Mouse (Mus musculus) forebrain, embryonic 12.5 days (tissue): ENCODE data around the gene Htt. TPM values are rescaled to one million over a fixed set of nuclear protein-coding genes. Genes with fewer than 3 reads are reported as not detected.
"Not testable (repeated sequence)": the region's sequence is repeated elsewhere in the genome, so short reads cannot be mapped to it uniquely, and the experiment has no call there.

ENCODE experiments used
- ATAC-seq: fragments of 200-750 bp; cut with Nextera tagmentation; 2 replicates; pipeline ENCODE4 v1.8.0; 2017; ENCODE audit warnings: moderate TSS enrichment; ENCODE audit not compliant: low FRiP score
- H3K27ac ChIP-seq: fragments of 300-500 bp; sonication (generic); 2 replicates; pipeline ENCODE4 v1.5.1; 2016; ENCODE audit warnings: mild to moderate bottlenecking
- H3K27me3 ChIP-seq: fragments of 300-500 bp; sonication (generic); 2 replicates; pipeline ENCODE4 v1.6.1; 2016; ENCODE audit warnings: mild to moderate bottlenecking
- H3K36me3 ChIP-seq: fragments of 300-500 bp; sonication (generic); replicated peaks from 2 replicates; pipeline ENCODE4 v1.6.1; 2016; ENCODE audit warnings: mild to moderate bottlenecking
- H3K4me1 ChIP-seq: fragments of 300-500 bp; sonication (generic); 2 replicates; pipeline ENCODE4 v1.6.1; 2016
- H3K4me2 ChIP-seq: fragments of 300-500 bp; sonication (generic); 2 replicates; pipeline ENCODE4 v1.6.1; 2016; ENCODE audit warnings: mild to moderate bottlenecking, moderate library complexity
- H3K4me3 ChIP-seq: fragments of 300-500 bp; sonication (generic); replicated peaks from 2 replicates; pipeline ENCODE4 v1.5.1; 2016; ENCODE audit warnings: mild to moderate bottlenecking
- H3K9ac ChIP-seq: fragments of 300-500 bp; sonication (generic); 2 replicates; pipeline ENCODE4 v1.6.1; 2016; ENCODE audit warnings: mild to moderate bottlenecking
- H3K9me3 ChIP-seq: fragments of 300-500 bp; sonication (generic); 2 replicates; pipeline ENCODE4 v1.6.1; 2016
- WGBS: fragments of 180-500 bp; shearing (Covaris S2); methylation state at CpG from one replicate; pipeline ENCODE4 v1.1.7; 2016; 5-methylcytosine and 5-hydroxymethylcytosine counted together
- polyA plus RNA-seq: library from polyadenylated mRNA; unstranded; fragments of >200 nt; fragmentation: Nextera tagmentation; extraction: Ambion mirVana; gene quantifications from 2 replicates; pipeline ENCODE4 v1.2.1, GENCODE M21; 2016

Gene Htt
- polyA plus RNA-seq, 1 experiment from 2014 or later: 22.0 TPM

- Histone ChIP-seq H3K27me3 (no peaks in the 10 kb centered on the region), H3K4me3 (no peak overlapping the region), H3K4me1 (no peaks in the 10 kb centered on the region), H3K4me2 (no peak overlapping the region), H3K9ac (no peak overlapping the region), H3K9me3 (no peaks in the 10 kb centered on the region), H3K27ac (no peak overlapping the region), H3K36me3 (peaks cover 23% of the 10 kb centered on the region)
- WGBS: 86% methylated on average over 3 of the region's 3 CpGs
- ATAC-seq: no peak
These were observed 23.5 kb downstream of the Htt start for GRCm38 (mm10) chr5:34785027-34785426.

GRCm38 (mm10) chr5:34791141-34791540 is 29.6 kb downstream of the Htt start:
- H3K4me2 ChIP-seq: no peak overlapping the region
- H3K27me3 ChIP-seq: no peaks in the 10 kb centered on the region
- no peak overlapping the region for H3K9ac ChIP-seq
- WGBS: 97% methylated on average over 2 of the region's 2 CpGs
- no peaks in the 10 kb centered on the region for H3K9me3 ChIP-seq
- H3K4me1 ChIP-seq: no peaks in the 10 kb centered on the region
- no peak for ATAC-seq
- H3K36me3 ChIP-seq: peaks cover 35% of the 10 kb centered on the region
- H3K4me3 ChIP-seq: no peak overlapping the region
- H3K27ac ChIP-seq: no peak overlapping the region

- H3K36me3 ChIP-seq: peaks cover 60% of the 10 kb centered on the region
- no peak overlapping the region for H3K4me2 ChIP-seq
- H3K9me3 ChIP-seq: no peaks in the 10 kb centered on the region
- H3K27me3 ChIP-seq: no peaks in the 10 kb centered on the region
- no peak for ATAC-seq
- H3K9ac ChIP-seq: no peak overlapping the region
- 94% methylated on average over 5 of the region's 5 CpGs for WGBS
- H3K27ac ChIP-seq: no peak overlapping the region
- H3K4me1 ChIP-seq: no peaks in the 10 kb centered on the region
- no peak overlapping the region for H3K4me3 ChIP-seq
These were observed 38.9 kb downstream of the Htt start for GRCm38 (mm10) chr5:34800292-34800953.

GRCm38 (mm10) chr5:34806038-34806437 is 44.5 kb downstream of the Htt start:
- peaks cover 45% of the 10 kb centered on the region for H3K36me3 ChIP-seq
- H3K4me3 ChIP-seq: no peak overlapping the region
- no peaks in the 10 kb centered on the region for H3K9me3 ChIP-seq
- H3K4me2 ChIP-seq: no peak overlapping the region
- no peak for ATAC-seq
- H3K9ac ChIP-seq: no peak overlapping the region
- WGBS: 100% methylated on average over 1 of the region's 1 CpGs
- H3K27me3 ChIP-seq: no peaks in the 10 kb centered on the region
- no peaks in the 10 kb centered on the region for H3K4me1 ChIP-seq
- H3K27ac ChIP-seq: no peak overlapping the region

GRCm38 (mm10) chr5:34822431-34823149 is 61.0 kb downstream of the Htt start:
- Histone ChIP-seq H3K36me3 (peaks cover 50% of the 10 kb centered on the region), H3K4me1 (no peaks in the 10 kb centered on the region), H3K4me3 (no peak overlapping the region), H3K9me3 (no peaks in the 10 kb centered on the region), H3K27me3 (no peaks in the 10 kb centered on the region), H3K27ac (no peak overlapping the region), H3K9ac (no peak overlapping the region), H3K4me2 (no peak overlapping the region)
- no peak for ATAC-seq
- WGBS: 91% methylated on average over 3 of the region's 3 CpGs

- no peaks in the 10 kb centered on the region for H3K9me3 ChIP-seq
- no peak for ATAC-seq
- no peak overlapping the region for H3K4me2 ChIP-seq
- no peak overlapping the region for H3K4me3 ChIP-seq
- H3K27me3 ChIP-seq: no peaks in the 10 kb centered on the region
- H3K36me3 ChIP-seq: peaks cover 56% of the 10 kb centered on the region
- no peak overlapping the region for H3K9ac ChIP-seq
- WGBS: 97% methylated on average over 3 of the region's 3 CpGs
- H3K4me1 ChIP-seq: no peaks in the 10 kb centered on the region
- no peak overlapping the region for H3K27ac ChIP-seq
These were observed 92.5 kb downstream of the Htt start for GRCm38 (mm10) chr5:34854079-34854478.

GRCm38 (mm10) chr5:34865367-34865766 is 103.8 kb downstream of the Htt start:
- Histone ChIP-seq H3K36me3 (peaks cover 56% of the 10 kb centered on the region), H3K4me1 (no peaks in the 10 kb centered on the region), H3K4me2 (no peak overlapping the region), H3K4me3 (no peak overlapping the region), H3K9ac (no peak overlapping the region), H3K27me3 (no peaks in the 10 kb centered on the region), H3K9me3 (no peaks in the 10 kb centered on the region), H3K27ac (no peak overlapping the region)
- WGBS: 93% methylated on average over 5 of the region's 5 CpGs
- ATAC-seq: no peak

GRCm38 (mm10) chr5:34880307-34880706 is 118.8 kb downstream of the Htt start:
- not testable (repeated sequence) for H3K9ac ChIP-seq, ATAC-seq, H3K4me3 ChIP-seq, H3K9me3 ChIP-seq, H3K27me3 ChIP-seq, H3K4me1 ChIP-seq, H3K27ac ChIP-seq, H3K4me2 ChIP-seq
- 95% methylated on average over 3 of the region's 3 CpGs for WGBS
- peaks cover 75% of the 10 kb centered on the region for H3K36me3 ChIP-seq

- Histone ChIP-seq H3K36me3 (peaks cover 71% of the 10 kb centered on the region), H3K27me3 (no peaks in the 10 kb centered on the region), H3K9me3 (no peaks in the 10 kb centered on the region)
These were observed 119.5 kb downstream of the Htt start for GRCm38 (mm10) chr5:34881023-34881422.

GRCm38 (mm10) chr5:34885250-34885649 is 123.7 kb downstream of the Htt start:
- no peak overlapping the region for H3K9ac ChIP-seq
- no peaks in the 10 kb centered on the region for H3K9me3 ChIP-seq
- WGBS: 84% methylated on average over 3 of the region's 3 CpGs
- H3K27me3 ChIP-seq: no peaks in the 10 kb centered on the region
- H3K27ac ChIP-seq: no peak overlapping the region
- no peaks in the 10 kb centered on the region for H3K4me1 ChIP-seq
- no peak overlapping the region for H3K4me3 ChIP-seq
- H3K36me3 ChIP-seq: peaks cover 66% of the 10 kb centered on the region
- no peak overlapping the region for H3K4me2 ChIP-seq
- ATAC-seq: no peak

More at GRCm38 (mm10) chr5:34881023-34881422, 119.5 kb downstream of the Htt start:
- 89% methylated on average over 3 of the region's 3 CpGs for WGBS
- ATAC-seq: no peak
- no peak overlapping the region for H3K9ac ChIP-seq
- no peak overlapping the region for H3K4me2 ChIP-seq
- H3K27ac ChIP-seq: no peak overlapping the region
- H3K4me3 ChIP-seq: no peak overlapping the region
- no peaks in the 10 kb centered on the region for H3K4me1 ChIP-seq

GRCm38 (mm10) chr5:34889252-34889651 is 127.7 kb downstream of the Htt start:
- no peaks in the 10 kb centered on the region for H3K9me3 ChIP-seq
- no peak overlapping the region for H3K4me3 ChIP-seq
- H3K36me3 ChIP-seq: peaks cover 76% of the 10 kb centered on the region
- no peaks in the 10 kb centered on the region for H3K4me1 ChIP-seq
- no peak overlapping the region for H3K4me2 ChIP-seq
- no peak for ATAC-seq
- 98% methylated on average over 4 of the region's 4 CpGs for WGBS
- no peaks in the 10 kb centered on the region for H3K27me3 ChIP-seq
- H3K9ac ChIP-seq: no peak overlapping the region
- no peak overlapping the region for H3K27ac ChIP-seq

GRCm38 (mm10) chr5:34896697-34897453 is 135.3 kb downstream of the Htt start:
- H3K36me3 ChIP-seq: peaks cover 91% of the 10 kb centered on the region

More at GRCm38 (mm10) chr5:34896697-34897453, 135.3 kb downstream of the Htt start:
- ATAC-seq: no peak
- WGBS: 90% methylated on average over 3 of the region's 3 CpGs
- Histone ChIP-seq H3K9ac (no peak overlapping the region), H3K27ac (no peak overlapping the region), H3K4me2 (no peak overlapping the region), H3K4me1 (no peaks in the 10 kb centered on the region), H3K27me3 (no peaks in the 10 kb centered on the region), H3K4me3 (no peak overlapping the region), H3K9me3 (no peaks in the 10 kb centered on the region)
